Mouse (Mus musculus): ENCODE data around the gene Pdgfc. TPM values are rescaled to one million over a fixed set of nuclear protein-coding genes. Genes with fewer than 3 reads are reported as not detected.

The Pdgfc gene
- total RNA-seq, 1 experiment: 16.9 TPM

DNA sequence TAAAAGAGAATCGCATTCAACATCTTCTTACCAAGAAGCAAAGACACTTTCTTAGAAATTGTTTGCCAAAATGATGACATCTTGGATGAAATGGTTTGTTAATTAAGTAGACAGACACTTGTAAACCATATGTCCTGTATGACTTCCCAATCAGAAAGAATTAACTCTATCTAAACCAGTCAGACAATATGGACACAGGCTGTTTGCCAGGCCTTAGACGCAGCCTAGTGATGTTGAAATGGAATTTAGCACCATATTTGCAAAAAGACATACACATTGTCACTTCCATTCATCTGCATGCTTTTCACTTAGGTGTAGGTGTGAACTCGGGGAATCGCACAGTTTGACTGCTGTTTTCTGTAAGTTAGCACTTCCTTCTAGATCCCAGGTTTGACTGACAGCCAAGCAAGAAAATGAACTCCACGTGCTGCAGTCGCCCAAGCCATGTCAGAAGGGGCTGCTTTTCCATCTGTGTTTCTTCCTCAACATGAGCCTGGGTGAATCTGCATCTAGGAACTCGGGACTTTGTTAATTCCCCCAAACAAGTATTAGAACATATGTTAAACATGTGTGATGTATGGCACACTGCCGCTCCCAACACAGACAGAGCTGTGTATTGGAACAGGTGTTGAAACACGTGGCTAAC lies 10.5 kb upstream of the Pdgfc start:
- in situ Hi-C loops (cut with MboI; ENCODE audit: low sequenced_read_pairs in 2 of 2, unreplicated experiment in 2 of 2): no loop called here
- H3K27ac ChIP-seq (ENCODE audit: insufficient read depth, low read depth, low read length, poor library complexity, severe bottlenecking): no peak overlapping the region
- H3K9me3 ChIP-seq (ENCODE audit: control insufficient read depth, insufficient read depth, low read depth, low read length): no peaks in the 10 kb centered on the region
- no peak overlapping the region for H3K4me3 ChIP-seq (ENCODE audit: insufficient read depth in 1 of 2, low read depth in 1 of 2, low read length in 2 of 2, poor library complexity in 1 of 2, severe bottlenecking in 1 of 2)
- TF ChIP-seq HCFC1 (IDR thresholded peaks at IDR 0.05; ENCODE audit: borderline replicate concordance, insufficient read depth, low read length) (no peak), MAFK (IDR thresholded peaks at IDR 0.05; ENCODE audit: insufficient read depth, low read depth, low read length) (no peak), ZNF384 (IDR thresholded peaks at IDR 0.05; ENCODE audit: low read depth, low read length) (no peak), CHD2 (IDR thresholded peaks at IDR 0.05; ENCODE audit: low read depth, low read length) (no peak)
- H3K4me1 ChIP-seq (ENCODE audit: control insufficient read depth in 2 of 2, insufficient read depth in 2 of 2, low read length in 2 of 2, poor library complexity in 1 of 2): peaks cover 0 to 8% of the 10 kb centered on the region in 2 experiments; a peak in 2 of 4 replicates
- H3K36me3 ChIP-seq (ENCODE audit: control insufficient read depth, insufficient read depth, low read length, poor library complexity, severe bottlenecking): no peaks in the 10 kb centered on the region
- H3K9ac ChIP-seq (ENCODE audit: insufficient read depth, low read depth, low read length, poor library complexity, severe bottlenecking): no peak overlapping the region
- no peak for DNase-seq (ENCODE audit: low read depth, low spot score)

DNA sequence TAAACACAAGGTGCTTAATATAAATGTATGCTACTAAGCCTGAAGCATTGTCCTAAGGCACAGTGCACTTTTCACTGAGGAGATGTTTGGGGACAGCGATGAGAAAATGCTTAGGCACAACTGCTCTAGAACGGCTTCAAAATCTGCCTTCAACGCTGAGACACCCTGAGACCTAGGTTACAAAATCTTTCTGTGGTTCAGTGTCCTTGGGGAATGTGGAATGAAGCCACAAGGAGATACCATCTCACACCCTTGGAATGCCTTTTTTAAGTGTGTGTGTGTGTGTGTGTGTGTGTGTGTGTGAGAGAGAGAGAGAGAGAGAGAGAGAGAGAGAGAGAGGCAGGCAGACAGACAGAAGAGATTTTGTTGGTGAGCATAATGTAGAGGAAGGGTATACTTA lies 7.9 kb upstream of the Pdgfc start:
- no peak overlapping the region for H3K4me3 ChIP-seq (ENCODE audit: insufficient read depth in 1 of 2, low read depth in 1 of 2, low read length in 2 of 2, poor library complexity in 1 of 2, severe bottlenecking in 1 of 2)
- TF ChIP-seq CHD2 (IDR thresholded peaks at IDR 0.05; ENCODE audit: low read depth, low read length): no peak
- TF ChIP-seq HCFC1 (IDR thresholded peaks at IDR 0.05; ENCODE audit: borderline replicate concordance, insufficient read depth, low read length): no peak
- no peak for TF ChIP-seq MAFK (IDR thresholded peaks at IDR 0.05; ENCODE audit: insufficient read depth, low read depth, low read length)
- TF ChIP-seq ZC3H11A (IDR thresholded peaks at IDR 0.05; ENCODE audit: borderline replicate concordance, low read depth, low read length): no peak
- no peak for TF ChIP-seq ZNF384 (IDR thresholded peaks at IDR 0.05; ENCODE audit: low read depth, low read length)
- peaks cover 0 to 8% of the 10 kb centered on the region in 2 experiments; a peak in 2 of 4 replicates for H3K4me1 ChIP-seq (ENCODE audit: control insufficient read depth in 2 of 2, insufficient read depth in 2 of 2, low read length in 2 of 2, poor library complexity in 1 of 2)
- H3K27ac ChIP-seq (ENCODE audit: insufficient read depth, low read depth, low read length, poor library complexity, severe bottlenecking): no peak overlapping the region
- in situ Hi-C loops (cut with MboI; ENCODE audit: low sequenced_read_pairs in 2 of 2, unreplicated experiment in 2 of 2): no loop called here
- no peak for DNase-seq (ENCODE audit: low read depth, low spot score)
- H3K36me3 ChIP-seq (ENCODE audit: control insufficient read depth, insufficient read depth, low read length, poor library complexity, severe bottlenecking): no peaks in the 10 kb centered on the region
- H3K9ac ChIP-seq (ENCODE audit: insufficient read depth, low read depth, low read length, poor library complexity, severe bottlenecking): no peak overlapping the region
- H3K9me3 ChIP-seq (ENCODE audit: control insufficient read depth, insufficient read depth, low read depth, low read length): no peaks in the 10 kb centered on the region

DNA sequence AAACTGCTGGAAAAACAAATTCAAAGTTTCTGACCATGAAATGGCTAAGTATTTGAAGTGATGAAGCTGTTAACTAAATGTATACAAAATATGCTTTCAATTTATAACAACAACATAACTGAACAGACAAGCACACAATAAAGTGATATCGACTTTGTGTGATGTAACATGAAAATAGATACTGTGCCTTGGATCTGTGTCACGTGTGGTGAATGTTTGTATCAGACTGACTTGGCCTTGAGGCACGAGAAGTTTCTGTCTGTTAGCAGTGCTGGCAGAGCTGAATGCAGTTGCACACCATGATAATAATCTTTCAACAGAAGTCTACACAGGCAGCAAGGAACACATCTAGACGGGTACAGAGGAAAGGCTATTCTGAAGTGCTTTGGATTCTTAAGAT lies 6.9 kb upstream of the Pdgfc start:
- Histone ChIP-seq H3K36me3 (ENCODE audit: control insufficient read depth, insufficient read depth, low read length, poor library complexity, severe bottlenecking) (no peaks in the 10 kb centered on the region), H3K4me3 (ENCODE audit: insufficient read depth in 1 of 2, low read depth in 1 of 2, low read length in 2 of 2, poor library complexity in 1 of 2, severe bottlenecking in 1 of 2) (no peak overlapping the region), H3K27ac (ENCODE audit: insufficient read depth, low read depth, low read length, poor library complexity, severe bottlenecking) (no peak overlapping the region), H3K4me1 (ENCODE audit: control insufficient read depth in 2 of 2, insufficient read depth in 2 of 2, low read length in 2 of 2, poor library complexity in 1 of 2) (peaks cover 0 to 8% of the 10 kb centered on the region in 2 experiments; a peak in 2 of 4 replicates), H3K9me3 (ENCODE audit: control insufficient read depth, insufficient read depth, low read depth, low read length) (no peaks in the 10 kb centered on the region), H3K9ac (ENCODE audit: insufficient read depth, low read depth, low read length, poor library complexity, severe bottlenecking) (no peak overlapping the region)
- TF ChIP-seq MAFK (IDR thresholded peaks at IDR 0.05; ENCODE audit: insufficient read depth, low read depth, low read length): no peak
- TF ChIP-seq ZNF384 (IDR thresholded peaks at IDR 0.05; ENCODE audit: low read depth, low read length): no peak
- in situ Hi-C loops (cut with MboI; ENCODE audit: low sequenced_read_pairs in 2 of 2, unreplicated experiment in 2 of 2): no loop called here
- DNase-seq (ENCODE audit: low read depth, low spot score): no peak

DNA sequence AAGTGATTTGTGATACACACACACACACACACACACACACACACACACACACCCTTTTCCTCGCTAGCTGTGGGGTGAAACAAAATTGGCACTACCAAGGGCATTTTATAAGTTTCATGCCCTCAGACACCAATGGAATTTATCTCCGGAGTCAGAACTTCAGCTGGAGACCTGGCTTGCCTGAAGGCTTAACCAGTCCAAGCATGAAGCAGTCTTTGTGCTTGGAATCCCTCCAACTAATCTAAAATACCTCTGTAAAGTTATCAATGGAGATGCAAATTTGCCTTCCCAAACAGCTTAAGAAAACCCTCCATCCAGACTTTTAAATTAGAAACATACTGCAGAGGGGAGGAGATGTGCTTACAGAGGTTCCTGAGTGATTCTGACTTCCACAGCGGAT lies 6.3 kb upstream of the Pdgfc start:
- Histone ChIP-seq H3K4me3 (ENCODE audit: insufficient read depth in 1 of 2, low read depth in 1 of 2, low read length in 2 of 2, poor library complexity in 1 of 2, severe bottlenecking in 1 of 2) (no peak overlapping the region), H3K4me1 (ENCODE audit: control insufficient read depth in 2 of 2, insufficient read depth in 2 of 2, low read length in 2 of 2, poor library complexity in 1 of 2) (peaks cover 0 to 8% of the 10 kb centered on the region in 2 experiments; a peak in 2 of 4 replicates), H3K36me3 (ENCODE audit: control insufficient read depth, insufficient read depth, low read length, poor library complexity, severe bottlenecking) (no peaks in the 10 kb centered on the region), H3K9me3 (ENCODE audit: control insufficient read depth, insufficient read depth, low read depth, low read length) (no peaks in the 10 kb centered on the region), H3K9ac (ENCODE audit: insufficient read depth, low read depth, low read length, poor library complexity, severe bottlenecking) (no peak overlapping the region), H3K27ac (ENCODE audit: insufficient read depth, low read depth, low read length, poor library complexity, severe bottlenecking) (no peak overlapping the region)
- DNase-seq (ENCODE audit: low read depth, low spot score): no peak
- in situ Hi-C loops (cut with MboI; ENCODE audit: low sequenced_read_pairs in 2 of 2, unreplicated experiment in 2 of 2): no loop called here
- TF ChIP-seq HCFC1 (IDR thresholded peaks at IDR 0.05; ENCODE audit: borderline replicate concordance, insufficient read depth, low read length) (no peak), ZC3H11A (IDR thresholded peaks at IDR 0.05; ENCODE audit: borderline replicate concordance, low read depth, low read length) (no peak), ZNF384 (IDR thresholded peaks at IDR 0.05; ENCODE audit: low read depth, low read length) (no peak), CHD2 (IDR thresholded peaks at IDR 0.05; ENCODE audit: low read depth, low read length) (no peak), MAFK (IDR thresholded peaks at IDR 0.05; ENCODE audit: insufficient read depth, low read depth, low read length) (no peak)

DNA sequence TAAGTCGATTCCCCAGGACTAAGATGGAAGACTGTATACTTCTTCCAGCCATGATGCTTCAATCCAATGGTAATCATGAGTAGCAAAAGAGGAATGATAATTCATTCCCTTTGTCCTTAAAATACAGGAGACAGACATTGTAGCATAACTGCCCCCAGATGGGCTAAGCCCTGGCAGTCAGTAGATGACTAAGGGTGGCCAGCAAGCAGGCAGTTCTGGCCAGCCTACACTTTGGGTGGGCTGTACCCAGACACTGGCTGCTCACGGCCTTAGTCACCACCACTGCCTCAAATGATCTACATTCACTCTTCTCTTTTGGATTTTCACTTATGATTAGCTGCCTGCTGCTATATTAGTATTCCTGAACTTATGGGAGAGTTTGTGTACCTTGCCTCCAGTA lies 5.9 kb upstream of the Pdgfc start:
- DNase-seq (ENCODE audit: low read depth, low spot score): no peak
- in situ Hi-C loops (cut with MboI; ENCODE audit: low sequenced_read_pairs in 2 of 2, unreplicated experiment in 2 of 2): no loop called here
- TF ChIP-seq ZNF384 (IDR thresholded peaks at IDR 0.05; ENCODE audit: low read depth, low read length) (no peak), MAFK (IDR thresholded peaks at IDR 0.05; ENCODE audit: insufficient read depth, low read depth, low read length) (no peak), CHD2 (IDR thresholded peaks at IDR 0.05; ENCODE audit: low read depth, low read length) (no peak), ZC3H11A (IDR thresholded peaks at IDR 0.05; ENCODE audit: borderline replicate concordance, low read depth, low read length) (no peak), HCFC1 (IDR thresholded peaks at IDR 0.05; ENCODE audit: borderline replicate concordance, insufficient read depth, low read length) (no peak)

More for the DNA sequence above, 5.9 kb upstream of the Pdgfc start:
- H3K36me3 ChIP-seq (ENCODE audit: control insufficient read depth, insufficient read depth, low read length, poor library complexity, severe bottlenecking): no peaks in the 10 kb centered on the region
- H3K4me1 ChIP-seq (ENCODE audit: control insufficient read depth in 2 of 2, insufficient read depth in 2 of 2, low read length in 2 of 2, poor library complexity in 1 of 2): peaks cover 0 to 8% of the 10 kb centered on the region in 2 experiments; a peak in 2 of 4 replicates
- H3K9ac ChIP-seq (ENCODE audit: insufficient read depth, low read depth, low read length, poor library complexity, severe bottlenecking): no peak overlapping the region
- H3K9me3 ChIP-seq (ENCODE audit: control insufficient read depth, insufficient read depth, low read depth, low read length): no peaks in the 10 kb centered on the region
- no peak overlapping the region for H3K4me3 ChIP-seq (ENCODE audit: insufficient read depth in 1 of 2, low read depth in 1 of 2, low read length in 2 of 2, poor library complexity in 1 of 2, severe bottlenecking in 1 of 2)
- H3K27ac ChIP-seq (ENCODE audit: insufficient read depth, low read depth, low read length, poor library complexity, severe bottlenecking): no peak overlapping the region
